Mouse (Mus musculus) midbrain, embryonic 16.5 days (tissue): Measurements from ENCODE around the gene Pcbp3. TPM values are rescaled to one million over a fixed set of nuclear protein-coding genes. Genes with fewer than 3 reads are reported as not detected.

ENCODE experiments used
- ATAC-seq: fragments of 200-750 bp; cut with Nextera tagmentation; 2 replicates; pipeline ENCODE4 v1.8.0; 2017; ENCODE audit warnings: moderate TSS enrichment
- H3K27ac ChIP-seq: fragments of 300-500 bp; sonication (generic); 2 replicates; pipeline ENCODE4 v1.5.1; 2014; ENCODE audit warnings: mild to moderate bottlenecking, low read length, mixed read lengths
- H3K27me3 ChIP-seq: fragments of 300-500 bp; sonication (generic); 2 replicates; pipeline ENCODE4 v1.6.1; 2014; ENCODE audit warnings: low read depth, low read length, mixed read lengths; ENCODE audit not compliant: control insufficient read depth, insufficient read depth
- H3K36me3 ChIP-seq: fragments of 300-500 bp; sonication (generic); 2 replicates; pipeline ENCODE4 v1.6.1; 2014; ENCODE audit warnings: mild to moderate bottlenecking, low read length, moderate library complexity, mixed read lengths; ENCODE audit not compliant: control insufficient read depth, insufficient read depth
- H3K4me1 ChIP-seq: fragments of 300-500 bp; sonication (generic); 2 replicates; pipeline ENCODE4 v1.6.1; 2014; ENCODE audit warnings: mild to moderate bottlenecking, low read length, mixed read lengths; ENCODE audit not compliant: control insufficient read depth, insufficient read depth
- H3K4me2 ChIP-seq: fragments of 300-500 bp; sonication (generic); 2 replicates; pipeline ENCODE4 v1.6.1; 2014; ENCODE audit warnings: mild to moderate bottlenecking, low read length, mixed read lengths
- H3K4me3 ChIP-seq: fragments of 300-500 bp; sonication (generic); 2 replicates; pipeline ENCODE4 v1.5.1; 2014; ENCODE audit warnings: low read depth, mild to moderate bottlenecking, low read length, moderate library complexity, mixed read lengths
- H3K9ac ChIP-seq: fragments of 300-500 bp; sonication (generic); 2 replicates; pipeline ENCODE4 v1.6.1; 2014; ENCODE audit warnings: low read depth, low read length, mixed read lengths
- H3K9me3 ChIP-seq: fragments of 300-500 bp; sonication (generic); replicated peaks from 2 replicates; pipeline ENCODE4 v1.6.1; 2014; ENCODE audit warnings: mild to moderate bottlenecking, low read length, mixed read lengths; ENCODE audit not compliant: control insufficient read depth, poor library complexity, severe bottlenecking
- WGBS: fragments of 180-500 bp; shearing (Covaris S2); extraction: QIAGEN DNeasy Blood & Tissue Kit; methylation state at CpG from one replicate; pipeline ENCODE4 v1.1.7; 2014; 5-methylcytosine and 5-hydroxymethylcytosine counted together
- polyA plus RNA-seq: library from polyadenylated mRNA; unstranded; fragments of >200 nt; fragmentation: Nextera tagmentation; extraction: Ambion mirVana; gene quantifications from 2 replicates; pipeline ENCODE4 v1.2.1, GENCODE M21; 2015

The Pcbp3 gene
- polyA plus RNA-seq, 1 experiment from 2014 or later = 78.8 TPM

- Histone ChIP-seq H3K9ac (no peak overlapping the region), H3K27ac (no peak overlapping the region), H3K9me3 (no peaks in the 10 kb centered on the region), H3K36me3 (no peaks in the 10 kb centered on the region), H3K4me3 (no peak overlapping the region), H3K27me3 (no peaks in the 10 kb centered on the region), H3K4me2 (no peak overlapping the region), H3K4me1 (peaks cover 2% of the 10 kb centered on the region; the same call in 1 of the 2 replicates)
- ATAC-seq = no peak
- 83% methylated on average over 14 of the region's 14 CpGs for WGBS
Measured at GRCm38 (mm10) chr10:76905935-76906341, 55.7 kb downstream of the Pcbp3 start.

DNA sequence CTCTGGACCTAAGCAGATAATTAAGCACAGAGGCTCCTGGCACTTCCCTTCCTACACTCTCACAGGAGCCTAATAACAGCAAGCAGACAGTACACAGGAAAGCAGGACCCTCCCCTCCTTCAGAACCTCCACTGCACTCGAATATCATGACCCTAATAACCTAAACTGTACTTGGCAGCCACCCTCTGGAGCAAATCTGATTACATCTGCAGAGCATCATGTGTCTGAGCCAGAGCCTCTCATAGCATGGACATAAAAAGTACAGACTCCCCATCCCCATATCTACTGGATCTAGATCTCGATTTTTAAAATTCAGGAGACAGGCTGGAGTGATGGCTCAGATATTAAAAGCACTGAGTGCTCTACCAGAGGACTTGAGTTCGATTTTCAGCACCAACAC, 58.0 kb downstream of the Pcbp3 start:
- no peak overlapping the region for H3K4me2 ChIP-seq
- H3K36me3 ChIP-seq = no peaks in the 10 kb centered on the region
- 81% methylated on average over 3 of the region's 3 CpGs for WGBS
- no peak overlapping the region for H3K27ac ChIP-seq
- ATAC-seq = no peak
- H3K4me1 ChIP-seq = peaks cover 2% of the 10 kb centered on the region; the same call in 1 of the 2 replicates
- no peak overlapping the region for H3K4me3 ChIP-seq
- no peak overlapping the region for H3K9ac ChIP-seq
- H3K9me3 ChIP-seq = no peaks in the 10 kb centered on the region
- no peaks in the 10 kb centered on the region for H3K27me3 ChIP-seq

DNA sequence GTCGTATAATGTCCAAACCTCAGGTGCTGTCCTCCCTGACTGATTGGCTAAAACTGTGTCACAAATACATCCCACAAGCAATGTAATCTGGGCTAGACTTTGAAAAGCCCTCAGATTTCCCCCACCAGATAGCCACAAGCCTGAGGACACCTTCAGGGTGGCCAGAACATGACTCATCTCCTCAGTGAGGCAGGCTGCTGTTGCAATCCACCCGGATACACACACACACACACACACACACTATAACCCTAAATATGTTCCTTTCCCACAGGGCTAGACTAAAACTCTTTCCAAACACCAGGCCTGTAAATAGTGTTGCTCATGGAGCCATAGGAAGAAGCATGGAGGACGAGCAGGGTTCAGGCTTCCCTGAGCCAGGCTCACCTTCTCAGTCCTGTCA, 58.6 kb downstream of the Pcbp3 start:
- Histone ChIP-seq H3K36me3 (no peaks in the 10 kb centered on the region), H3K4me1 (peaks cover 2% of the 10 kb centered on the region; the same call in 1 of the 2 replicates), H3K4me3 (no peak overlapping the region), H3K9ac (no peak overlapping the region), H3K4me2 (no peak overlapping the region), H3K27ac (no peak overlapping the region), H3K27me3 (no peaks in the 10 kb centered on the region), H3K9me3 (no peaks in the 10 kb centered on the region)
- ATAC-seq = no peak
- 66% methylated on average over 3 of the region's 3 CpGs for WGBS

DNA sequence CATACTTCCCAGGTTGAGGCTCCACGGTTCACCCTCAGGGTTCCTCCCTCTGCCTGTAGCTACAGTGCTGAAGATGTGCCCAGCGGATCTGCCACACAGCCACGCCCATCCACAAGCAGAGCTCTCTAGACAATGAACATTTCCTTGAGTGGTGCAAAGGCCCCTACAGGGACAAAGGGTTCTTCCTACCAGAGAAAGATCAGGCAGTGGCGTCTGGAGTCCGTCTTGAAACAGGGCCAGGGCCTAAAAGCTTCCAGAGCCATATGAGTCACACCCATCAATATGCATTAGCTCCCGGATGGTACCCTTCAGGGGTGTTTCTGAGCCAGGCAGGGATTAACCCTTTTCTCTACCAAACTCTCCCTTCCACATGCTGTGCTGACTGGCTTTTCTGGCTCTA, 59.1 kb downstream of the Pcbp3 start:
- H3K27me3 ChIP-seq = no peaks in the 10 kb centered on the region
- H3K4me1 ChIP-seq = peaks cover 2% of the 10 kb centered on the region; the same call in 1 of the 2 replicates
- H3K9me3 ChIP-seq = no peaks in the 10 kb centered on the region
- no peak overlapping the region for H3K9ac ChIP-seq
- no peak overlapping the region for H3K4me2 ChIP-seq
- ATAC-seq = peak; percentile 48; the same call in 1 of the 2 replicates
- WGBS = 8% methylated on average over 6 of the region's 6 CpGs
- H3K36me3 ChIP-seq = no peaks in the 10 kb centered on the region
- 0 out of 2 replicates have a peak overlapping the region, but pooled peaks have one; percentile 10 for H3K27ac ChIP-seq
- H3K4me3 ChIP-seq = no peak overlapping the region

DNA sequence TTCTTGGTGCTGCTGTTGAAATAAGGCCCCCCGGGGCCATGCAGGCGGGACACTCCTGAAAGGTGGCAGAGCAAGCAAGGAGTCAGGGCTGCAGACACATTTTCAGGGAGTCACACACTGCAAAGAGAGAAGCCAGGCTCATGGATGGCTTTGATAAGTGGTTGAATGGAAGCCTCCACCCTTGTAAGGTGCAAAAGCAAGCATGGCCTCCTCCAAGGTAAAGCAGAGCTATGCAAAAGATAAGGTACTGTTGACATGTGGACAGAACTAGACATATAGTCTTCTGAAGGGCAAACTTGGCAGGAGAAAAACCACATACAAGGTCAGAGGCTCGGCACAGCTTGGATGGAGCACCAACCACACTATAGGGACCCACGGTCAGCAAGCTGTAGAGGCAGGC, 63.3 kb downstream of the Pcbp3 start:
- Histone ChIP-seq H3K9ac (no peak overlapping the region), H3K27me3 (no peaks in the 10 kb centered on the region), H3K36me3 (no peaks in the 10 kb centered on the region), H3K4me3 (no peak overlapping the region), H3K4me1 (no peaks in the 10 kb centered on the region; the same call in 1 of the 2 replicates), H3K9me3 (no peaks in the 10 kb centered on the region), H3K27ac (no peak overlapping the region), H3K4me2 (no peak overlapping the region)
- 91% methylated on average over 4 of the region's 4 CpGs for WGBS
- ATAC-seq = no peak

DNA sequence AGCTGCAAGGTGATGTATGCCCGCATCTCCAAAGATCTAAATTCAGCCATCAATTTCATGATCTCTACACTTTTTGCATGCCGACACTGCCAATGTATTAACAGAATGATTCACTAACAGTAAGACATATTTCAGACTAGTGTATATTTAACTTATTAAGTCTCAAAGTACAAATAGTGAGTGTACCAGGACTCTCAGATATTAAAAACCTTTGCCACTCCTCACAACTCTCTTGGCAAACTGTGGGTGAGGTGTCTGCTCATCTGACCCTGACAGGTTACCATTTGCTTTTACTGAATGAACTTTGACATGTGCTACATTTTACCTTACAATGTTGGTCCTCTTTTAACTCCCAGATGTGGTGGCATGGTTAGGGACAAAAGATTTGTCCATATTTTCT, 70.2 kb downstream of the Pcbp3 start:
- no peak for ATAC-seq
- H3K27ac ChIP-seq = no peak overlapping the region
- no peaks in the 10 kb centered on the region for H3K27me3 ChIP-seq
- no peaks in the 10 kb centered on the region for H3K4me1 ChIP-seq
- H3K36me3 ChIP-seq = no peaks in the 10 kb centered on the region
- no peak overlapping the region for H3K4me2 ChIP-seq
- H3K4me3 ChIP-seq = no peak overlapping the region
- H3K9ac ChIP-seq = no peak overlapping the region
- 100% methylated on average over 2 of the region's 2 CpGs for WGBS
- H3K9me3 ChIP-seq = no peaks in the 10 kb centered on the region

DNA sequence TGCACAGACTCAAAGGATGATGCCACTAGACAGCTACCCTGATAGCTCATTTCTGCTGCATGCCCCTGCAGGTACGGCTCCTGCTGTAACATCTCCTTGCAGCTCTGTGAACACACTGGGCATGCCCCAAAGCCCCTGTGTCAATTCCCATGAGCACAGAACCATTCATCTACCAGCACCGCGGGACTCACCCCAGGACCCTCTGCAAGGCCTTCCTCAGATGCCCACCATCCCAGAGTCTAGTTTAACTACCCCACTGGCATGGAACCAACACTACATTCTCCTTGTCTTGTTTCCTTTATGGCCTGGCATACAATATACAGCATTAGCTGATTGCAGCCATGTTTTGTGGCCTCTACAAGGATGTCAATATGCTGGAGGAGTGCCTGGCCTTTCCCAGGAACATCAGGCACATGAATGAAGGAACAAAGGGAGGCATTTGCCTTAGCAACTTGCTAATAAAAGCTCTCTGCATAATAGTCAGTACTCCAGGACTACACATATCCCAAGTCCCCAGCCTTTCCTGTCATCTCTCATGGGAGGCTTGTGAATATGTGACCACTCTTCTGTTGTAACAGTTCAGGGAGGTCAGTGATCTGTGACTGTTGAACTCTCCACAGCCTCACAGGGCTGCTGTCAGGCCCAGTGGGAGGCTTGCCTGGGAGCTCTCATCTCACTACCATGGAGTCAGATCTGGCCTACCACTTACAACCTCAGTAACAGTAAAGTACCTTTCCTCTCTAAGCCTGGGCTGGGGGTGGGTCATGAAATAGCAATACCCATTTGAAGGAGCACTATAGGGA, 78.0 kb downstream of the Pcbp3 start:
- no peaks in the 10 kb centered on the region for H3K27me3 ChIP-seq
- no peak overlapping the region for H3K9ac ChIP-seq
- H3K27ac ChIP-seq = no peak overlapping the region
- 87% methylated on average over 3 of the region's 3 CpGs for WGBS
- H3K4me3 ChIP-seq = no peak overlapping the region
- H3K4me2 ChIP-seq = no peak overlapping the region
- no peaks in the 10 kb centered on the region for H3K9me3 ChIP-seq
- no peaks in the 10 kb centered on the region for H3K36me3 ChIP-seq
- peaks cover 14% of the 10 kb centered on the region for H3K4me1 ChIP-seq
- ATAC-seq = no peak

GRCm38 (mm10) chr10:76882644-76883441, 78.8 kb downstream of the Pcbp3 start:
- 0 out of 2 replicates have a peak, but pooled peaks have one; percentile 42 for ATAC-seq

GRCm38 (mm10) chr10:76881900-76882299, 79.8 kb downstream of the Pcbp3 start:
- H3K9ac ChIP-seq = no peak overlapping the region
- no peak overlapping the region for H3K27ac ChIP-seq
- H3K9me3 ChIP-seq = no peaks in the 10 kb centered on the region
- H3K4me1 ChIP-seq = peaks cover 14% of the 10 kb centered on the region
- no peaks in the 10 kb centered on the region for H3K27me3 ChIP-seq
- no peak for ATAC-seq
- no peaks in the 10 kb centered on the region for H3K36me3 ChIP-seq
- 68% methylated on average over 5 of the region's 5 CpGs for WGBS
- no peak overlapping the region for H3K4me3 ChIP-seq
- H3K4me2 ChIP-seq = no peak overlapping the region

More at GRCm38 (mm10) chr10:76882644-76883441, 78.8 kb downstream of the Pcbp3 start:
- 55% methylated on average over 17 of the region's 17 CpGs for WGBS
- no peak overlapping the region for H3K4me3 ChIP-seq
- no peaks in the 10 kb centered on the region for H3K36me3 ChIP-seq
- peaks cover 14% of the 10 kb centered on the region for H3K4me1 ChIP-seq
- 0 out of 2 replicates have a peak overlapping the region, but pooled peaks have one; percentile 10 for H3K27ac ChIP-seq
- no peaks in the 10 kb centered on the region for H3K27me3 ChIP-seq
- H3K9me3 ChIP-seq = no peaks in the 10 kb centered on the region
- H3K4me2 ChIP-seq = no peak overlapping the region
- no peak overlapping the region for H3K9ac ChIP-seq
